ENCODE assay signal across 8 mouse cellular contexts in the genomic region with DNA sequence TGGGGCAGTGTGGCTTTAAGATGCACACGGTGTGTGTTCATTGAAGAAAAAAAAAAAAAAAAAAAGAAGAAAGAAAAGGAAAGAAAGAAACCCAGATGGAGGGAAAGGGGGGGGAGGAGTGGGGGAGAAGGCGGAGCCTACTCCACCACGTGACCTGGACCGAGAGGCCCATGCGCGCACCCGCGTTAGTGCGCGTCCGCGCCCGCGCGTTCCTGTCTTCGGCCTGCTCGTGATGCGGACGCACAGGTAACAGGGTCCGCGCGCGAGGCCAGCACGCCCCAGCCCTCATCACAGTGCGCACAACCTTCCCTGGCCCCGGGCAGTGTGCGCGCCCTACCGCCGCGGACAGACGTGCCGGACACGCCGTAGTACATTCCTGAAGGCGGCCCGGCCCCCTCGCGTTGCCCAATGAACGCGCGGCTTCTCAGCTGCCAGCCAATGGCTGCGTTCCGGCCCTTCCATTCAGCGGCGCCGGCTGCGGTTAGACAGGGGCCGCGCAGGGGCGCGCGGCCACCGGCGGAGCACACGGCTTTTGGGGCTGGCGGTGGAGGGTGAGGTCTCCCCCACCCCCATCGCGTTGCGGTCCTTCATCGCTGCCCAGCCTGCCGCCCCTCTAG. TPM values are rescaled to one million over a fixed set of nuclear protein-coding genes. Genes with fewer than 3 reads are reported as not detected.
DNase-seq lines count a peak whose midpoint lies in the region; ATAC-seq and TF ChIP-seq lines count a peak whose summit lies in the region.

No protein-coding gene starts in this region.

- H3K4me3 ChIP-seq in hindbrain, embryonic 11.5 days (ENCODE audit: low read depth, low read length) = peak overlapping the region; percentile 97
- peak overlapping the region; percentile 66 for H3K4me3 ChIP-seq in lung, embryonic 16.5 days (ENCODE audit: low read length)
- H3K4me3 ChIP-seq in thymus, adult 2 months (ENCODE audit: control insufficient read depth, insufficient read depth, low read length) = peak overlapping the region; percentile 61

- no peaks in the 10 kb centered on the region for H3K36me3 ChIP-seq in hindbrain, embryonic 11.5 days (ENCODE audit: control insufficient read depth, insufficient read depth, low read length)
- no peaks in the 10 kb centered on the region for H3K36me3 ChIP-seq in lung, embryonic 16.5 days (ENCODE audit: control insufficient read depth, insufficient read depth, low read length)
- no peaks in the 10 kb centered on the region for H3K36me3 ChIP-seq in thymus, adult 2 months (ENCODE audit: control insufficient read depth, insufficient read depth, low read length)

- peak; percentile 81 for ATAC-seq in hindbrain, embryonic 11.5 days (ENCODE audit: low FRiP score)
- peak; percentile 84 for ATAC-seq in lung, embryonic 16.5 days (ENCODE audit: low read depth)

- peak overlapping the region; percentile 84 for H3K27ac ChIP-seq in hindbrain, embryonic 11.5 days (ENCODE audit: low read depth, low read length)
- peak overlapping the region; percentile 86 for H3K27ac ChIP-seq in lung, embryonic 16.5 days (ENCODE audit: low read length)
- no peak overlapping the region for H3K27ac ChIP-seq in thymus, adult 2 months (ENCODE audit: control insufficient read depth, insufficient read depth, low read length)

- H3K4me1 ChIP-seq in hindbrain, embryonic 11.5 days (replicated peaks; ENCODE audit: control insufficient read depth, insufficient read depth, low read length) = peaks cover 5% of the 10 kb centered on the region
- peaks cover 24% of the 10 kb centered on the region for H3K4me1 ChIP-seq in lung, embryonic 16.5 days (replicated peaks; ENCODE audit: control insufficient read depth, insufficient read depth, low read length)
- H3K4me1 ChIP-seq in thymus, adult 2 months (replicated peaks; ENCODE audit: control insufficient read depth, insufficient read depth, low read length) = peaks cover 18% of the 10 kb centered on the region

- peak overlapping the region; percentile 79 for H3K4me2 ChIP-seq in hindbrain, embryonic 11.5 days (replicated peaks; ENCODE audit: low read depth, low read length)
- H3K4me2 ChIP-seq in lung, embryonic 16.5 days (ENCODE audit: low read depth, low read length) = peak overlapping the region; percentile 85

- H3K27me3 ChIP-seq in hindbrain, embryonic 11.5 days (ENCODE audit: control insufficient read depth, insufficient read depth, low read length) = peaks cover 28% of the 10 kb centered on the region
- no peaks in the 10 kb centered on the region; the same call in 1 of the 2 replicates for H3K27me3 ChIP-seq in lung, embryonic 16.5 days (ENCODE audit: control insufficient read depth, insufficient read depth, low read depth, low read length)
- H3K27me3 ChIP-seq in thymus, adult 2 months (ENCODE audit: control insufficient read depth, insufficient read depth, low read length) = peaks cover 7% of the 10 kb centered on the region

- 0 out of 2 replicates have a peak, but pooled peaks have one; percentile 27 for TF ChIP-seq POLR2A in thymus, adult 2 months (IDR thresholded peaks at IDR 0.05; ENCODE audit: control insufficient read depth, extremely low read depth, insufficient read depth, low read length, poor library complexity)

- peak overlapping the region; percentile 55 for H3K9ac ChIP-seq in hindbrain, embryonic 11.5 days (ENCODE audit: low read depth, low read length)
- peak overlapping the region; percentile 81 for H3K9ac ChIP-seq in lung, embryonic 16.5 days (ENCODE audit: low read length)

- DNase-seq in MN1 (ENCODE audit: low spot score) = peak; percentile 97
- peak; percentile 98 for DNase-seq in cerebellum, adult 9-11 months
- peak; percentile 85 to 93 for DNase-seq in frontal cortex, adult 2 months (ENCODE audit: extremely low spot score in 1 of 2, low spot score in 1 of 2)
- peak; percentile 97 for DNase-seq in hindbrain, embryonic 11.5 days (ENCODE audit: low spot score)
- DNase-seq in layer of hippocampus, adult 9-11 months = peak; percentile 93
- peak; percentile 90 for DNase-seq in ovary, adult 18-20 months (ENCODE audit: low spot score)
- peak; percentile 86 for DNase-seq in thymus, adult 2 months

- TF ChIP-seq CTCF in thymus, adult 2 months (IDR thresholded peaks at IDR 0.05; ENCODE audit: borderline replicate concordance, control insufficient read depth, extremely low read depth, insufficient read depth, low read length, poor library complexity) = no peak

- under 1% methylated on average over 60 of the region's 62 CpGs for WGBS in hindbrain, embryonic 11.5 days
- under 1% methylated on average over 62 of the region's 62 CpGs for WGBS in lung, embryonic 16.5 days
- under 1% methylated on average over 62 of the region's 62 CpGs for WGBS in thymus, adult 2 months

- no peaks in the 10 kb centered on the region for H3K9me3 ChIP-seq in hindbrain, embryonic 11.5 days (ENCODE audit: control insufficient read depth, low read length)
- no peaks in the 10 kb centered on the region for H3K9me3 ChIP-seq in lung, embryonic 16.5 days (ENCODE audit: control insufficient read depth, low read length)

RNA-seq across cellular contexts. Expression of a gene that starts 5.6 kb away (rescaled TPM):
- polyA plus RNA-seq in frontal cortex, adult 2 months (2012; rRNA removed) = 26.5 and 27.8 TPM in 2 replicates
- polyA plus RNA-seq in hindbrain, embryonic 11.5 days (2014; fragmentation: Nextera tagmentation; extraction: Ambion mirVana) = 19.5 and 28.4 TPM in 2 replicates
- 33.4 and 34.2 TPM in 2 replicates for polyA plus RNA-seq in lung, embryonic 16.5 days (2015; fragmentation: Nextera tagmentation; extraction: Ambion mirVana)
- 27.2 and 30.2 TPM in 2 replicates for polyA plus RNA-seq in thymus, adult 2 months (2012; rRNA removed)
